Mouse (Mus musculus): ENCODE measurements around the gene Plekhg1. TPM values are rescaled to one million over a fixed set of nuclear protein-coding genes. Genes with fewer than 3 reads are reported as not detected.

Gene Plekhg1
- total RNA-seq (2021), result 1 to 10 TPM; 2.7 to 4.9 TPM
- long read RNA-seq, experiment 1, partial matches to known transcripts, result 0 of 2 reads
- long read RNA-seq, experiment 1, other reads (novel, unspliced or antisense), result 2 of 2 reads
- long read RNA-seq, experiment 2, partial matches to known transcripts, result 0 of 1 reads
- long read RNA-seq, experiment 2, other reads (novel, unspliced or antisense), result 1 of 1 reads

- Histone ChIP-seq H3K4me3 (peak within 1 kb of the TSS; percentile 93), H3K27ac (peak within 1 kb of the TSS; percentile 91)
- peak; percentile 89 for DNase-seq
- intact Hi-C loops (cut with DNase I), result loop anchor here (1.0 to 5.0 kb wide), 2 partner anchors 168 to 202 kb away; no protein-coding TSS in a partner anchor
- peak; percentile 64 for TF ChIP-seq CTCF (IDR thresholded peaks at IDR 0.05)
Observed at GRCm38 (mm10) chr10:3740148-3740503, at the start of gene Plekhg1. Gene Plekhg1, plus strand, starts transcription at chr10:3740364.

GRCm38 (mm10) chr10:3692791-3693190 lies 47.4 kb upstream of the Plekhg1 start:
- Histone ChIP-seq H3K4me3 (no peak overlapping the region), H3K27ac (peak overlapping the region; percentile 58)
- no peak for TF ChIP-seq CTCF (IDR thresholded peaks at IDR 0.05)
- intact Hi-C loops (cut with DNase I), result no loop called here
- peak; percentile 72 for DNase-seq

- no peak for DNase-seq
- no peak for TF ChIP-seq CTCF (IDR thresholded peaks at IDR 0.05)
- no peak overlapping the region for H3K27ac ChIP-seq
- intact Hi-C loops (cut with DNase I), result no loop called here
- no peak overlapping the region for H3K4me3 ChIP-seq
Observed at GRCm38 (mm10) chr10:3693699-3694280, 46.4 kb upstream of the Plekhg1 start.

- TF ChIP-seq CTCF (IDR thresholded peaks at IDR 0.05), result no peak
- Histone ChIP-seq H3K4me3 (no peak overlapping the region), H3K27ac (peak overlapping the region; percentile 57)
- peak; percentile 68 for DNase-seq
- intact Hi-C loops (cut with DNase I), result no loop called here
Observed at GRCm38 (mm10) chr10:3695332-3695905, 44.7 kb upstream of the Plekhg1 start.

- DNase-seq, result peak; percentile 71
- TF ChIP-seq CTCF (IDR thresholded peaks at IDR 0.05), result no peak
- peak overlapping the region; percentile 38 for H3K4me3 ChIP-seq
- peak overlapping the region; percentile 57 for H3K27ac ChIP-seq
- intact Hi-C loops (cut with DNase I), result no loop called here
Observed at GRCm38 (mm10) chr10:3696727-3697348, 43.3 kb upstream of the Plekhg1 start.

- TF ChIP-seq CTCF (IDR thresholded peaks at IDR 0.05), result no peak
- Histone ChIP-seq H3K4me3 (no peak overlapping the region), H3K27ac (peak overlapping the region; percentile 57)
- DNase-seq, result no peak
- intact Hi-C loops (cut with DNase I), result no loop called here
Observed at GRCm38 (mm10) chr10:3697500-3697899, 42.7 kb upstream of the Plekhg1 start.

- TF ChIP-seq CTCF (IDR thresholded peaks at IDR 0.05), result no peak
- Histone ChIP-seq H3K4me3 (no peak overlapping the region), H3K27ac (no peak overlapping the region)
- intact Hi-C loops (cut with DNase I), result no loop called here
- no peak for DNase-seq
Observed at GRCm38 (mm10) chr10:3700225-3701073, 39.7 kb upstream of the Plekhg1 start.

GRCm38 (mm10) chr10:3701832-3702231 lies 38.3 kb upstream of the Plekhg1 start:
- intact Hi-C loops (cut with DNase I), result no loop called here
- Histone ChIP-seq H3K4me3 (no peak overlapping the region), H3K27ac (no peak overlapping the region)
- TF ChIP-seq CTCF (IDR thresholded peaks at IDR 0.05), result no peak
- no peak for DNase-seq

GRCm38 (mm10) chr10:3702585-3702984 lies 37.6 kb upstream of the Plekhg1 start:
- no peak for DNase-seq
- intact Hi-C loops (cut with DNase I), result no loop called here
- Histone ChIP-seq H3K4me3 (no peak overlapping the region), H3K27ac (no peak overlapping the region)
- no peak for TF ChIP-seq CTCF (IDR thresholded peaks at IDR 0.05)

- H3K27ac ChIP-seq, result no peak overlapping the region
- peak; percentile 20 for DNase-seq
- intact Hi-C loops (cut with DNase I), result no loop called here
- no peak for TF ChIP-seq CTCF (IDR thresholded peaks at IDR 0.05)
- H3K4me3 ChIP-seq, result no peak overlapping the region
Observed at GRCm38 (mm10) chr10:3706231-3706630, 33.9 kb upstream of the Plekhg1 start.

- no peak for DNase-seq
- TF ChIP-seq CTCF (IDR thresholded peaks at IDR 0.05), result no peak
- H3K4me3 ChIP-seq, result no peak overlapping the region
- H3K27ac ChIP-seq, result no peak overlapping the region
- intact Hi-C loops (cut with DNase I), result no loop called here
Observed at GRCm38 (mm10) chr10:3710081-3710480, 30.1 kb upstream of the Plekhg1 start.

- intact Hi-C loops (cut with DNase I), result no loop called here
- no peak for TF ChIP-seq CTCF (IDR thresholded peaks at IDR 0.05)
- no peak overlapping the region for H3K4me3 ChIP-seq
- peak; percentile 65 for DNase-seq
- peak overlapping the region; percentile 64 for H3K27ac ChIP-seq
Observed at GRCm38 (mm10) chr10:3715302-3715943, 24.7 kb upstream of the Plekhg1 start.

All from gastrocnemius, adult 2 months (tissue).